Mouse (Mus musculus) olfactory bulb, adult 2 months (tissue): ENCODE data around the gene Yes1.

Experiments used
- CTCF ChIP-seq: fragments of 200-500 bp; IDR thresholded peaks from 2 replicates; pipeline ENCODE4 v1.5.1; 2012; ENCODE audit warnings: low read depth, mild to moderate bottlenecking, low read length, moderate library complexity; ENCODE audit not compliant: insufficient read depth
- POLR2A ChIP-seq: fragments of 200-500 bp; IDR thresholded peaks from 2 replicates; pipeline ENCODE4 v1.6.1; 2012; ENCODE audit warnings: mild to moderate bottlenecking, low read depth, low read length, moderate library complexity; ENCODE audit not compliant: insufficient read depth

DNA sequence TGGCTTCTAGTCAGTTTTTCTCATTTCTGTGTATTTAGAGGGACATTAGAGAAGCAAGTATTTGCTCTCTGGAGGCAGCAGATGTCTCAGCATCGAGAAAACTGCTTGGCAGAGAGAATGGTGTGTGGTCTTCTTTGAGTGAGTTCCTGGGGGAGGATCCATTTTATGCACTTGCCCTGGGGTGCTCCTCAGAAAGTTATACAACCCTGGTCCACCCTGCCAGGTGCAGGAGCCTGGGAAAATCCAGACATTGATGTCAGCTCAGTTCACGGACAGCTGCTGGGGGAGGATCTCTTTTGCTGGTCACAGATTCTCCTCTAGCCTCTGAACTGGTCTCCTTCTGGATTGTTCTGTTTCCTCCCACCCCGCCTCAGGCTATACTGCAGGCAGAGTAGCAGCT, 110.3 kb downstream of the Yes1 start:
- TF ChIP-seq CTCF (no peak), POLR2A (no peak)
